Mouse (Mus musculus): ENCODE results near the gene Pla1a.
A peak's percentile ranks its signal among the peaks of the same experiment; 100 is the strongest.
"Not testable (repeated sequence)": the region's sequence is repeated elsewhere in the genome, so short reads cannot be mapped to it uniquely, and the experiment has no call there.

Pla1a gene

GRCm38 (mm10) chr16:38432498-38433425 is at the start of gene Pla1a:
Gene Pla1a (minus strand): TSS chr16:38433145.
- DNase-seq (ENCODE audit: low spot score): no peak

- no peak for DNase-seq (ENCODE audit: low spot score)
These were observed 48.4 kb upstream of the Pla1a start for GRCm38 (mm10) chr16:38481327-38481726.

GRCm38 (mm10) chr16:38478296-38478695 is 45.4 kb upstream of the Pla1a start:
- DNase-seq (ENCODE audit: low spot score): no peak

- not testable (repeated sequence) for DNase-seq (ENCODE audit: low spot score)
These were observed 44.3 kb upstream of the Pla1a start for GRCm38 (mm10) chr16:38477241-38477608.

GRCm38 (mm10) chr16:38476312-38477240 is 43.6 kb upstream of the Pla1a start:
- DNase-seq (ENCODE audit: low spot score): peak; percentile 49

GRCm38 (mm10) chr16:38475681-38476311 is 42.9 kb upstream of the Pla1a start:
- DNase-seq (ENCODE audit: low spot score): no peak

- no peak for DNase-seq (ENCODE audit: low spot score)
These were observed 41.8 kb upstream of the Pla1a start for GRCm38 (mm10) chr16:38474677-38475286.

GRCm38 (mm10) chr16:38473661-38474060 is 40.7 kb upstream of the Pla1a start:
- DNase-seq (ENCODE audit: low spot score): no peak

GRCm38 (mm10) chr16:38472507-38472873 is 39.5 kb upstream of the Pla1a start:
- DNase-seq (ENCODE audit: low spot score): no peak

GRCm38 (mm10) chr16:38471697-38472506 is 39.0 kb upstream of the Pla1a start:
- no peak for DNase-seq (ENCODE audit: low spot score)

GRCm38 (mm10) chr16:38469437-38469836 is 36.5 kb upstream of the Pla1a start:
- DNase-seq (ENCODE audit: low spot score): no peak

GRCm38 (mm10) chr16:38468706-38469018 is 35.7 kb upstream of the Pla1a start:
- DNase-seq (ENCODE audit: low spot score): no peak

- no peak for DNase-seq (ENCODE audit: low spot score)
These were observed 35.2 kb upstream of the Pla1a start for GRCm38 (mm10) chr16:38467917-38468705.

- DNase-seq (ENCODE audit: low spot score): no peak
These were observed 34.4 kb upstream of the Pla1a start for GRCm38 (mm10) chr16:38467091-38467916.

- DNase-seq (ENCODE audit: low spot score): no peak
These were observed 33.1 kb upstream of the Pla1a start for GRCm38 (mm10) chr16:38466089-38466488.

- DNase-seq (ENCODE audit: low spot score): no peak
These were observed 30.4 kb upstream of the Pla1a start for GRCm38 (mm10) chr16:38463305-38463704.

- DNase-seq (ENCODE audit: low spot score): no peak
These were observed 29.2 kb upstream of the Pla1a start for GRCm38 (mm10) chr16:38462161-38462560.

GRCm38 (mm10) chr16:38461749-38462148 is 28.8 kb upstream of the Pla1a start:
- no peak for DNase-seq (ENCODE audit: low spot score)

GRCm38 (mm10) chr16:38459990-38460389 is 27.0 kb upstream of the Pla1a start:
- DNase-seq (ENCODE audit: low spot score): no peak

Measured in testis, postnatal 10 days (tissue).